ENCODE assay signal across 8 mouse cellular contexts in genomic region chr4:141790524-141790990, GRCm38 (mm10). TPM values are rescaled to one million over a fixed set of nuclear protein-coding genes. Genes with fewer than 3 reads are reported as not detected.
DNase-seq lines count a peak whose midpoint lies in the region; ATAC-seq lines count a peak whose summit lies in the region.

Gene Dnajc16, minus strand, starts transcription at chr4:141790931.

- H3K27me3 ChIP-seq in hindbrain, embryonic 15.5 days = no peaks in the 10 kb centered on the region

- H3K4me2 ChIP-seq in hindbrain, embryonic 15.5 days = peak within 1 kb of the TSS; percentile 69

- peak within 1 kb of the TSS; percentile 83 for H3K4me3 ChIP-seq in hindbrain, embryonic 15.5 days

- DNase-seq in T-cell, adult 2 months (ENCODE audit: low spot score) = peak; percentile 94
- DNase-seq in cerebellum, postnatal 36 days = peak; percentile 96 to 97
- DNase-seq in frontal cortex, postnatal 36 days (ENCODE audit: low spot score in 2 of 2) = peak; percentile 98 to 99
- DNase-seq in left cerebral cortex, adult 11 months (ENCODE audit: low spot score) = peak; percentile 97
- peak; percentile 97 to 99 for DNase-seq in lung, postnatal 4 days
- peak; percentile 99 for DNase-seq in retina, postnatal 7 days (ENCODE audit: low read depth, low spot score)
- DNase-seq in urinary bladder, adult 2 months (ENCODE audit: low spot score) = peak; percentile 94

- peak; percentile 94 for ATAC-seq in hindbrain, embryonic 15.5 days (ENCODE audit: low FRiP score, low read depth)

- H3K27ac ChIP-seq in hindbrain, embryonic 15.5 days (replicated peaks) = peak within 1 kb of the TSS; percentile 89

- under 1% methylated on average over 42 of the region's 42 CpGs for WGBS in hindbrain, embryonic 15.5 days

- H3K9me3 ChIP-seq in hindbrain, embryonic 15.5 days = no peaks in the 10 kb centered on the region

- H3K4me1 ChIP-seq in hindbrain, embryonic 15.5 days (replicated peaks) = peaks cover 27% of the 10 kb centered on the region

- peaks cover 6% of the 10 kb centered on the region; the same call in 1 of the 2 replicates for H3K36me3 ChIP-seq in hindbrain, embryonic 15.5 days

- peak within 1 kb of the TSS; percentile 86 for H3K9ac ChIP-seq in hindbrain, embryonic 15.5 days

RNA-seq across cellular contexts. Expression of gene Dnajc16, which starts in this region (rescaled TPM):
- polyA plus RNA-seq in hindbrain, embryonic 15.5 days (2015; fragmentation: Nextera tagmentation; extraction: Ambion mirVana) = 5.5 and 6.8 TPM in 2 replicates
- polyA plus RNA-seq in urinary bladder, adult 2 months (2012; rRNA removed) = 12.8 and 13.0 TPM in 2 replicates

Comparison
In these comparisons a context has a peak if more than half of its experiments do, and no peak if none do; other contexts are left out.
1. Peak in every context shown above with its lines: DNase-seq, ATAC-seq, H3K4me3 ChIP-seq and H3K27ac ChIP-seq.